Mouse (Mus musculus) activated CD4-positive, CD25-positive, alpha-beta regulatory T cell, adult 9 weeks (primary cell): ENCODE measurements around the gene Rpl37. TPM values are rescaled to one million over a fixed set of nuclear protein-coding genes. Genes with fewer than 3 reads are reported as not detected.

Source experiments
- polyA plus RNA-seq: library from polyadenylated mRNA; unstranded; fragments of 100-300 nt; shearing (Covaris generic); gene quantifications from one replicate; pipeline ENCODE4 v1.2.1, GENCODE M21; 2017

The Rpl37 gene
- polyA plus RNA-seq, result 1,212 TPM

DNA sequence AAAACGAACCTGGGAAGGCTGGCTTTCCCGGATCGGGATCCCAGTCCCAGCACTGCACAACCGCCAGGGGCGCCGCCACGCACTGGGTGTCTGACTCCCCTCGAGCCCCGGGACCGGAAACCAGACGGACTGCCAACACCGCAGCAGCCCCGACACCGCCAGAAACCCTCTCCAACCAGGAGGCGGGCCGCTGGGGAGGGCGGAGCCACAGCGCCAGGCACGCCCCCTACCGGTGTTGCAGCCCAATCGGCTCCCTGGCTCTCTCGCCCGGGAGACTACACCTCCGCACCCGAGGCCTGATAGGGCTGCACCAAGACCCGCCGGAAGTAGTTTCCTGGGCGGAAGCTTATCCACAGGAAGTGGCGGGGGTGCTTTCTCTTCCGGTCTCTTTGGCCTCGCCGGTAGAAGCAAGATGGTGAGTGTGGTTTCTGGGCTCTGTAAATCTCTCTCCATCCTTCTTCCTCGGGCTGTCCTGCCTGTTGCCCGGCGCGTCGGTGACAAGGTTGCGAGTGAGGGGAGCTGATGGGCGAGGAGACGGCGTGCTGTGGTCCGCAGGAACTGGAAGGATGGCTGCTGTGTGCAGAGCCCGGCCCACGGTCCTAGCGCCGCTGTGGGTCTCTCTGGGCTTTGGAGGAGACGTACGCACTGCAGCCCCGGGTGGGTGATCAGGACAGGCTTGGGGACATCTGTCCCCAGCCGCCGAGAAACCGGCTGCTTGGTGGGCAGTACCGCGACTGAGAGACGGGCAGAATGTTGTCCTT lies at the start of gene Rpl37:
Rpl37 (plus strand) TSS at position 376 of the 761 bp plus-strand sequence.

DNA sequence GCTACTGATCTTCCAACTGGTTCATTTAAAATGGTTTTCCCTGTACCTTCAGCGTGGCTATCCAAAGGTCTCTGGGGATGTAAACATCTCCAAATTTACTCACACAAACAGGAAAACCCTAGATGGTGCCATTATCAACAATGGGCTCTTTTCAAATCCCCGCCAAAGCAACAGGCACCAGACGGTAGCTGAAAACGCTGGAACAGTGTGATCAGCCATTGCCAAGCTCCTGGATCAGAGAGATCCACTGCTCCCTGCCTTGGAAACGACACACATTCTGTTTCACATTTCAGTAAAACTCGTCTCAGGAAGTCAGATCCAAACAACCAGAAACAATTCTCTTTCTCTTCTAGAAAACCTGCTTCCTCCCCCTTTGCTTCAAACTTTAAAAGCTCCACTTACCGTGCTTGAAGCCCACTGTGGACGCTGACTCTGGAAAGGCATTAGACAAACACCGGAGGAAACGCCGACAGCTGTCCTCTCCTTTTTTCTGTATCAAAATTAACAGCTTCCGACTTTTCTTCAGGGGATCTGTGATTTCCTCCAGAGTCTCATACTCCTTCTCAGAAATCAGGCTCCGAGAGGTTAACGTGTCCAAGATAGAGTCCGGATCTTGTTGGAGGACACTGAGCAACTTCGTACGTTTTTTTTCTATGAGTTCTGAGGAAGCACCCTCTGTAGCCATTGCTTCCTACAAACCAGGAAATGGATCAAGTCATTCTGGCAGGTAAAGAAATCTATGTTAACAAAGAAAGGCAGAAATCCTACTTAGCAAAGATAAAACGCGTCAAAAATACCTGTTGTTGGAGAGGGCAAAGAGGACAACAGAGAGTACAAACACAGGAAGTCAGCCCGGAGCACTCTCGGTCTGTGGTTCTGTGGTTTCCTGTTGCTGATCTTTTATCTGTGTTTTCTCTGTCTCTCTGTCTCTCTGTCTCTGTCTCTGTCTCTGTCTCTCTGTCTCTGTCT lies 8.5 kb upstream of the Rpl37 start, which contains the start of gene Card6:
Card6 (minus strand) TSS at position 854 of the 969 bp plus-strand sequence.

GRCm38 (mm10) chr15:5143361-5144020 lies 27.0 kb downstream of the Rpl37 start, which contains the start of gene Prkaa1:
Prkaa1 (plus strand) TSS chr15:5143861.

Other genes with a start within 250 kb of the Rpl37 start
- not detected for gene Mroh2b, start 217.9 kb upstream of the Rpl37 start, polyA plus RNA-seq
- gene C7, start 52.9 kb upstream of the Rpl37 start, polyA plus RNA-seq, result not detected
- 70.2 TPM for gene Card6, start 8.1 kb upstream of the Rpl37 start, polyA plus RNA-seq
- gene Prkaa1, start 27.2 kb downstream of the Rpl37 start, polyA plus RNA-seq, result 37.5 TPM
- 58.5 TPM for gene Ttc33, start 68.9 kb downstream of the Rpl37 start, polyA plus RNA-seq
- gene Ptger4, start 127.5 kb downstream of the Rpl37 start, polyA plus RNA-seq, result 20.6 TPM